Mouse (Mus musculus) megakaryocyte-erythroid progenitor cell, adult 5-6 weeks (primary cell): ENCODE data around the gene Kncn. TPM values are rescaled to one million over a fixed set of nuclear protein-coding genes. Genes with fewer than 3 reads are reported as not detected.

Experiments
- ATAC-seq: replicated peaks from 2 replicates; pipeline ENCODE4 v1.8.0; 2016; ENCODE audit warnings: mild to moderate bottlenecking, inconsistent platforms; ENCODE audit not compliant: severe bottlenecking, poor library complexity, low FRiP score, low TSS enrichment
- total RNA-seq, 2 experiments: library from RNA; stranded (forward) in 1 of 2; stranded (reverse) in 1 of 2; fragments of 200-1000, 215-1000 nt in 1 of 2; fragments of >200 nt in 1 of 2; fragmentation: Nextera tagmentation in 1 of 2; gene quantifications; 2 replicates each; pipeline ENCODE4 v1.2.3; 2014 to 2017

The Kncn gene
- total RNA-seq (2014; fragmentation: Nextera tagmentation), result not detected in 2 replicates
- not detected in 2 replicates for total RNA-seq (2017)

DNA sequence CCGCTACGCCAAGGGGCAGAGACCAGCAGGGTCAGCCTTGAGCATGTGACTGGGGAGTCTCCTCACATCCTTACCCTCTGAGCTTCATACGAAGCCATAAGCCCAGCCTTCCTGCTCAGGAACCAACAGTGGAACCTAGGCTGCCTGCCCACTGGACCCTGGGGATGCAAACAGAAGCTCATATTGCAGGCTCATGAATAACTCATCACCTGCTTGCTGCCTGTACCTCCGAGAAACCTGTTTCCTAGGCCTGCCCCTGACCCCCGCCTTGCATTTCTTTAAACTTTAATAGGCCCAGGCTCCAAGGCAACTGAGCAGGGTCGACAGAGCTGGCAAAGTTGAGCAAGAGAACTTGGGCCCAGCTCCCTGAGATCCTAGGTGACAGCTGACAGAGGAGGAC is at the start of gene Kncn:
Gene Kncn (plus strand): TSS at position 379 of the 400 bp plus-strand sequence.
- ATAC-seq, result no peak

- no peak for ATAC-seq
Measured at GRCm38 (mm10) chr4:115835576-115835975, 48.6 kb upstream of the Kncn start.

DNA sequence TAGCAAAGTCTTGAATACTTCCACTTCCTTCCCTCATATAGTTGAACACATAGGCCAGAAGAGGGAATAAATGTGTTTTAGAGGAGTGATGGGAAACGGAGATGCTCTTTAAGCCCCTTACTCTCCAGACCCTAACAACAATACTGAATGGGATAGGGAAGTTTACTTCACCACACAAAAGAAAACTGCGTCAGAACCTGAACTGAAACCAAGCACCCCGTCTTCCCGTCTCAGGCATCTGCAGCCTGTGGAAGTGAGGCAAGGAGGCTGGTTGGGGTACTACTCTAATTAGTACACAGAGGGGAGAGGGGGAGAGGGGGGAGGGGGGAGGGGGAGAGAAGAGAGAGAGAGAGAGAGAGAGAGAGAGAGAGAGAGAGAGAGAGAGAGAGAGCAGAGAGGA is 46.0 kb upstream of the Kncn start:
- ATAC-seq, result no peak

DNA sequence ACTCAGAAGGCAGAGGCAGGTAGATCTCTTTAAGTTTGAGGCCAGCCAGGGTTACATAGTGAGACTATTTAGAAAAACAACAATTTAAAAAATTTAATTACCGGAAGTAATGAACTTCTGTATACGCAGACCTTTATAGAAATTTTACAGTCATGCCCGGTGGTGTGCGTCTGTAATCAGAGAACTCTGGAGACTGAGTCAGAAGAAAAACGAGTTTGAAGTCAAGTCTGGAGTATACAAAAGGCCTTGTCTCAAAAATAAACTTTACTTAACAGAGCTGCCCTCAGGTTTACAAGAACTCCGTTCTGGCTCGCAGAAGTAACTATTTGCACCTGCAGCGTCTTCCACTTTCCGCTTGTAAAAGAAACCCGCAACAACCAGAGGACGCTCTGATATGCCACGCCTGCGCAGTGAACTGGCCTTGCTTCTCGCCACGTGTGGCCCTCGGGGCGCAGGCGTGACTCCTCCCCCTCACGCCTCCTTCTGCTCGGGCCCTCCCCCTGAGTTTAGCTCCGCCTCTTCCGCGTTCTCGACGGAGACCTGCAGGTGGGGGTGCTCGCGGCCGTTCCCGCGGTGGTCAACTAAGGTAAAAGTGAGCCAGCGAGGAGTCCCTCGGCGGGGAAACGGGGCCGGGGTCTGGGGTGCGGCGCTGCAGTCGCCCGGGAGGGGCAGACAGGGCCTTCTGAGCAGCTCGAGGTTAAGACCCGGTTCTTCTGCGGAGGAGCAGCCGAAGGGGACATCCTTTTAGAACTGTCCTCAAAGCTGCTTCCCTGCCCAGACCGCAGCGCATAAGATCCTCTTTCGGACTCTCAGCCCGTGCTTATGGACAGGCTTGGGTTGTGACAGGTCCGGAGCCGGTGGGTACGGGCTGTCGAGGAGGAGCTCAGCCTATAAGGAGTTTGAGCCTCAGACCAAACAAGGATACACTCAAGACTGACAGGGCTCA is 45.2 kb upstream of the Kncn start, which contains the start of gene Mknk1:
Gene Mknk1 (plus strand): TSS at position 503 of the 946 bp plus-strand sequence.
- peak; percentile 98 for ATAC-seq

- no peak for ATAC-seq
Measured at GRCm38 (mm10) chr4:115839956-115840355, 44.2 kb upstream of the Kncn start.

- no peak for ATAC-seq
Measured at GRCm38 (mm10) chr4:115840842-115841241, 43.4 kb upstream of the Kncn start.

DNA sequence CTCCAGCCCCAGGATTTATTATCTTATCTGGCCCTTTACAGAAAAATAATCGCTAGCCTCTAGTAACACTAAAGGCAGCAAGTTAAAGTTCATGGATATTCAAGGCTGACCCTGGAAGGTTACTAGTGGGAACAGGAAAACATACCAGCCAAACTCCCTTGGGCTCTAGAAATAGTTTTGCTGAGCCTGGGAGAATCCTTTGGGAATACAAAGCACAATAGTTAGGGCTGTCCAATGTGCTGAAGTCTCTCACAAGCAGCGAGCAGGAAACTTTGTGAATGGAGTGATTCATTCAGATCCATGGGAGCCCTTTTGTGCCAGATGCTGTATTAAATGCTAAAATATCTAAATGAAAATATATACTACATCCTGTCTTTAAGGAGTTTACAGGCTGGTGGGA is 37.5 kb upstream of the Kncn start:
- no peak for ATAC-seq

DNA sequence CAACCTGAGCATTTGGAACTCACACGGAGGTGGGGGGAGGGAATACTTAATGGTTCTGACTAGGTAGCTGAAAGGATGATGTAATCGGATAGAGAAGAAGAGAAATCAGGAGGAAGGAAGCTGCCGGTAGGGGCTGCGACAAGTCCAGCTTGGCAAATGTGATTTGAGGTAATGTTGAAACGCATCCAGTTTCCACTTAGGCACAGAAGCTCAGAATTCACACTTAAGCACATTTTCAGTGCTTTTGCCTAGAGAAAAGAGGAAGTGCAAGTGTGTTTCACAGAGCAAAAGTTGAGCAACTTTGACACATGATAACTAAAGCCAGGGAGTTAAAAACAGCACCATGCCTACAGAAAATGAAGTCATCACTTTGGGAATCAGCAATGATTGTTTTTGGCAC is 36.8 kb upstream of the Kncn start:
- ATAC-seq, result no peak

GRCm38 (mm10) chr4:115848083-115848482 is 36.1 kb upstream of the Kncn start:
- ATAC-seq, result peak; percentile 31

- ATAC-seq, result peak; percentile 98
Measured at GRCm38 (mm10) chr4:115848990-115849677, 35.1 kb upstream of the Kncn start.

DNA sequence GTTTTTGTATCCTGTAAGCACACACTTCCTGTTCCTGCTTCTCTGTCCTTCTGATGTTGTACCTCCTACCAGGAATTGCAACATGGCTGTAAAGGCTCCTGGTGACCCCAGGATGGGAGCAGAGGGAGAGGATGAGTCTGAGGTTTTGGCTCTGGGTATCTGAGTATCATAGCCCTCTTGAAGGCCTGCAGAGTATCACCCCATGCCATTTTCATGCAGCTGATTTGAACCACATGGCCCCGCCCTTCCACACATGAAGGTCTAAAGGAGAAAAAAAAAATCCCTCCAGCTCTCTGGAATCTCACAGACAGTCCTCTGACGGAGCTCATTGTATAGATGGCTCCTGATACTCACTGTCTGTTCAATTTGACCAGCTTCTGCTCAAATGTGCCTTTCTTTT is 34.1 kb upstream of the Kncn start:
- no peak for ATAC-seq

- no peak for ATAC-seq
Measured at GRCm38 (mm10) chr4:115850631-115851030, 33.6 kb upstream of the Kncn start.

DNA sequence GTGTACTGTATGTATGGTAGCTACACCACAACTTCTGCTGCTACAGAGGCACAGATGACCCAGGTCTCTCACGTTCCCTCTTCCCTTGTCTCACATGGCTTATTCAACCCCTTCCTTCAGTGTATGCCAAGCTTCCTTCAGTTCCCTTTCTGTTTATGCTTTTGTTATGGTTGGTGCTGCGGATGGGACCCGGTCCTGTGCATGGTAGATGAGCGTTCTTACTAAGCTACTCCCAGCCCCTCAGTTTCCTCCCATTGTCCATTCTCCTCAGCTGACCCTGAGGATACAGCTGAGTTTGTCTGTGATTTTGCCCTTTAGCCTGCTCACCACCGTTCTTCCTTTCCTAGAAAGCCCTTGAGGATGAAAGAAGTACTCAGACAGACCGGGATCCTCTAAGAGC is 32.6 kb upstream of the Kncn start:
- ATAC-seq, result no peak

DNA sequence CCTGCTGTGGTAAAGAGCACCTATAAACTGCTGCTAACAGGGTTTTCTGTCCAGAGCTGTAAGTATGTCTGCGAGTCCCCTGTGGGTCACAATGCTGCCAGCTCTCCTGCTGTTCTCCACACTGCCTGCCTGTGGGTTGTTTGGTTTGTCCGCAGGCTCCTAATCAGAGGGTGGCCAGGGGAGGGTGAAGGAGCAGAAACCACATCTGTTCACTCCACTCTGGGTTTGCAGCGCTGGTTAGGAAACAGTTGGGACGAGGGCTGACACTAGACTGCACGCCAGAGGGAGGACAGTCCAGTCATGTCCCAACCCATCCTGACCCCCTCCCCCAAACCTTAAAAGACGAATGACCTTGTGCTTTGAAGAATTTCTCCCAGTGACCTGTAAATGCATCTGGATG is 29.1 kb upstream of the Kncn start:
- ATAC-seq, result peak; percentile 46; the same call in 1 of the 2 replicates

GRCm38 (mm10) chr4:115855609-115856008 is 28.6 kb upstream of the Kncn start:
- ATAC-seq, result no peak

- ATAC-seq, result peak; percentile 71
Measured at GRCm38 (mm10) chr4:115856282-115856681, 27.9 kb upstream of the Kncn start.

GRCm38 (mm10) chr4:115857293-115857883 is 26.8 kb upstream of the Kncn start:
- no peak for ATAC-seq

GRCm38 (mm10) chr4:115863352-115863751 is 20.8 kb upstream of the Kncn start:
- no peak for ATAC-seq

DNA sequence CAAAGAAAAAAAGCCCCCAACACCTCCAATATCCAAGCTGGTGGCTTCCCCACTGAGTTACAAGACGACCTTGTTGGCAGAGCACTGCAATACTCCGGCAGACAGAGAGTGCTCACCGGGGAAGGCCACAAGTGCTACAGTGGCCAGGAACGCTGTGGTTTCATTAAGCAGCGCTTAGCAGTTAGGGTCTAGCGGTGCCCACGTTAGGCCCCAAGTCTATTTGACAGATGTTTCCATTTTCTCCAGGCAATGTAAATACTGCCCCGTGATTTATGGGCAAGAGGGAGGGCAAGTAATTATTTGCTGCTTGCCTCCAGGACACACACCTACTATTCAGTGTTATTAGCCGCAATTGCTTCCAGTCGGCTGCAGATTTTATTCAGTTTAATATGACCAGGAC is 20.3 kb upstream of the Kncn start:
- ATAC-seq, result no peak
